ENCODE assay signal across 8 mouse cellular contexts in genomic region chr2:3285181-3285530, GRCm38 (mm10). TPM values are rescaled to one million over a fixed set of nuclear protein-coding genes. Genes with fewer than 3 reads are reported as not detected.
DNase-seq lines count a peak whose midpoint lies in the region; ATAC-seq and TF ChIP-seq lines count a peak whose summit lies in the region.

No protein-coding gene starts in this region.

- peak overlapping the region; percentile 89 for H3K9ac ChIP-seq in heart, embryonic 11.5 days (ENCODE audit: low read depth, low read length)
- H3K9ac ChIP-seq in limb, embryonic 15.5 days, result peak overlapping the region; percentile 71

- H3K9me3 ChIP-seq in heart, embryonic 11.5 days (replicated peaks; ENCODE audit: control insufficient read depth, low read length), result no peaks in the 10 kb centered on the region
- no peaks in the 10 kb centered on the region for H3K9me3 ChIP-seq in limb, embryonic 15.5 days

- peak overlapping the region; percentile 83 for H3K4me2 ChIP-seq in heart, embryonic 11.5 days
- H3K4me2 ChIP-seq in limb, embryonic 15.5 days, result peak overlapping the region; percentile 81

- no peak for ATAC-seq in heart, embryonic 11.5 days (replicated peaks; ENCODE audit: insufficient number of reproducible peaks, low FRiP score, low TSS enrichment)
- ATAC-seq in limb, embryonic 15.5 days (ENCODE audit: insufficient number of reproducible peaks, low FRiP score, low TSS enrichment, low read depth), result no peak

- peak overlapping the region; percentile 91 for H3K27ac ChIP-seq in left cerebral cortex, adult 2 months
- H3K27ac ChIP-seq in bone marrow, adult 2 months (ENCODE audit: control insufficient read depth, insufficient read depth, low read depth, low read length, poor library complexity), result no peak overlapping the region
- H3K27ac ChIP-seq in heart, embryonic 11.5 days (ENCODE audit: low read depth, low read length), result peak overlapping the region; percentile 89
- H3K27ac ChIP-seq in limb, embryonic 15.5 days, result peak overlapping the region; percentile 91

- intact Hi-C loops in left cerebral cortex, adult 2 months (cut with DNase I), result no loop called here
- intact Hi-C loops in left cerebral cortex, postnatal 36 days (cut with DNase I), result loop anchor here (2.0 kb wide), 1 partner anchor 48 kb away; the partner anchor contains the start of gene Rpp38

- 0 out of 2 replicates have a peak, but pooled peaks cover 1% of the 10 kb centered on the region for H3K4me1 ChIP-seq in bone marrow, adult 2 months (ENCODE audit: control insufficient read depth, insufficient read depth, low read length)
- peaks cover 11% of the 10 kb centered on the region for H3K4me1 ChIP-seq in heart, embryonic 11.5 days (ENCODE audit: control insufficient read depth, insufficient read depth, low read length)
- peaks cover 11% of the 10 kb centered on the region; the same call in 1 of the 2 replicates for H3K4me1 ChIP-seq in limb, embryonic 15.5 days

- 3% methylated on average over 6 of the region's 6 CpGs for WGBS in bone marrow, adult 2 months
- 2% methylated on average over 6 of the region's 6 CpGs for WGBS in heart, embryonic 11.5 days (ENCODE audit: insufficient replicate concordance)
- 3% methylated on average over 6 of the region's 6 CpGs for WGBS in limb, embryonic 15.5 days

- DNase-seq in left cerebral cortex, adult 2 months (ENCODE audit: extremely low spot score in 1 of 2, low spot score in 2 of 2), result no peak
- DNase-seq in left cerebral cortex, postnatal 36 days (ENCODE audit: low spot score in 2 of 2), result no peak
- DNase-seq in splenic B cell, adult 2 months (ENCODE audit: low read depth, low spot score), result peak; percentile 47
- no peak for DNase-seq in spleen, adult 18-20 months
- no peak for DNase-seq in kidney, postnatal 36 days

- TF ChIP-seq CTCF in left cerebral cortex, adult 2 months (IDR thresholded peaks at IDR 0.05), result no peak
- no peak for TF ChIP-seq CTCF in bone marrow, adult 2 months (IDR thresholded peaks at IDR 0.05; ENCODE audit: control insufficient read depth, insufficient read depth, low read length)

- no peak for TF ChIP-seq POLR2A in bone marrow, adult 2 months (IDR thresholded peaks at IDR 0.05; ENCODE audit: borderline replicate concordance, control insufficient read depth, low read depth, low read length)

- H3K27me3 ChIP-seq in heart, embryonic 11.5 days (ENCODE audit: control insufficient read depth, insufficient read depth, low read length), result no peaks in the 10 kb centered on the region
- no peaks in the 10 kb centered on the region for H3K27me3 ChIP-seq in limb, embryonic 15.5 days
- H3K27me3 ChIP-seq in splenic B cell, adult 2 months (ENCODE audit: control insufficient read depth, insufficient read depth, low read length, poor library complexity, severe bottlenecking), result no peaks in the 10 kb centered on the region

- H3K4me3 ChIP-seq in left cerebral cortex, adult 2 months, result peak overlapping the region; percentile 94
- peak overlapping the region; percentile 31 for H3K4me3 ChIP-seq in bone marrow, adult 2 months (replicated peaks; ENCODE audit: control insufficient read depth, low read depth, low read length)
- H3K4me3 ChIP-seq in heart, embryonic 11.5 days (ENCODE audit: low read depth, low read length), result peak overlapping the region; percentile 86
- peak overlapping the region; percentile 98 for H3K4me3 ChIP-seq in limb, embryonic 15.5 days

- no peaks in the 10 kb centered on the region for H3K36me3 ChIP-seq in heart, embryonic 11.5 days (ENCODE audit: control insufficient read depth, insufficient read depth, low read length)
- H3K36me3 ChIP-seq in limb, embryonic 15.5 days, result no peaks in the 10 kb centered on the region
- no peaks in the 10 kb centered on the region for H3K36me3 ChIP-seq in splenic B cell, adult 2 months (ENCODE audit: control insufficient read depth, insufficient read depth, low read length, poor library complexity, severe bottlenecking)

RNA-seq across cellular contexts. Expression of gene Nmt2, which starts 1.1 kb away (rescaled TPM):
- total RNA-seq in left cerebral cortex, adult 2 months (2021), result 10 to 100 TPM; 94.3 to 99.9 TPM
- total RNA-seq in left cerebral cortex, postnatal 36 days (2021), result 10 to 100 TPM; 83.6 to 97.7 TPM
- 7.9 and 15.2 TPM in 2 replicates for polyA plus RNA-seq in bone marrow, adult 2 months (2011; ENCODE audit: insufficient read depth, insufficient read length, low replicate concordance, missing spikeins)
- 38.2 and 40.2 TPM in 2 replicates for polyA plus RNA-seq in heart, embryonic 11.5 days (2014; fragmentation: Nextera tagmentation; extraction: Ambion mirVana)
- polyA plus RNA-seq in limb, embryonic 15.5 days (2015; fragmentation: Nextera tagmentation; extraction: Ambion mirVana), result 34.1 and 36.6 TPM in 2 replicates

RNA-seq across cellular contexts. Expression of gene Rpp38, which starts 47.3 kb away (rescaled TPM):
- 1 to 10 TPM; 8.3 to 9.0 TPM for total RNA-seq in left cerebral cortex, adult 2 months (2021)
- total RNA-seq in left cerebral cortex, postnatal 36 days (2021), result 1 to 10 TPM; 7.9 to 8.6 TPM
- polyA plus RNA-seq in bone marrow, adult 2 months (2011; ENCODE audit: insufficient read depth, insufficient read length, low replicate concordance, missing spikeins), result 3.1 and 8.3 TPM in 2 replicates
- polyA plus RNA-seq in heart, embryonic 11.5 days (2014; fragmentation: Nextera tagmentation; extraction: Ambion mirVana), result 14.4 and 16.2 TPM in 2 replicates
- 20.2 and 20.7 TPM in 2 replicates for polyA plus RNA-seq in limb, embryonic 15.5 days (2015; fragmentation: Nextera tagmentation; extraction: Ambion mirVana)

RNA-seq across cellular contexts. Expression of gene Acbd7, which starts 50.8 kb away (rescaled TPM):
- 1 to 10 TPM in 1 of 2 experiments, not detected in 1; 1.2 TPM for total RNA-seq in left cerebral cortex, adult 2 months (2021)
- total RNA-seq in left cerebral cortex, postnatal 36 days (2021), result 1 to 10 TPM in 1 of 2 experiments, not detected in 1; 1.8 TPM
- not detected in 2 replicates for polyA plus RNA-seq in bone marrow, adult 2 months (2011; ENCODE audit: insufficient read depth, insufficient read length, low replicate concordance, missing spikeins)
- polyA plus RNA-seq in heart, embryonic 11.5 days (2014; fragmentation: Nextera tagmentation; extraction: Ambion mirVana), result 0.33 TPM in 1 of 2 replicates, not detected in the other
- 0.61 and 1.2 TPM in 2 replicates for polyA plus RNA-seq in limb, embryonic 15.5 days (2015; fragmentation: Nextera tagmentation; extraction: Ambion mirVana)

Comparison
In these comparisons a context has a peak if more than half of its experiments do, and no peak if none do; other contexts are left out.
1. H3K4me3 ChIP-seq: peak in every context shown above with its lines; median percentile 98 in limb, embryonic 15.5 days; 94 in left cerebral cortex, adult 2 months; 86 in heart, embryonic 11.5 days; 31 in bone marrow, adult 2 months.